Mouse (Mus musculus): ENCODE results near the gene Zfpl1.
"Not testable (repeated sequence)": the region's sequence is repeated elsewhere in the genome, so short reads cannot be mapped to it uniquely, and the experiment has no call there.

Zfpl1 gene

GRCm38 (mm10) chr19:6084478-6085248, at the start of gene Zfpl1, which contains the start of gene Cdca5:
Gene Zfpl1 (minus strand): TSS chr19:6084956.
Gene Cdca5 (plus strand): TSS chr19:6084983.
- DNase-seq (ENCODE audit: low read depth in 2 of 2, low spot score in 2 of 2) = peak; percentile 94 to 95

GRCm38 (mm10) chr19:6133197-6133596, 48.4 kb upstream of the Zfpl1 start:
- DNase-seq (ENCODE audit: low read depth in 2 of 2, low spot score in 2 of 2) = not testable (repeated sequence)

DNA sequence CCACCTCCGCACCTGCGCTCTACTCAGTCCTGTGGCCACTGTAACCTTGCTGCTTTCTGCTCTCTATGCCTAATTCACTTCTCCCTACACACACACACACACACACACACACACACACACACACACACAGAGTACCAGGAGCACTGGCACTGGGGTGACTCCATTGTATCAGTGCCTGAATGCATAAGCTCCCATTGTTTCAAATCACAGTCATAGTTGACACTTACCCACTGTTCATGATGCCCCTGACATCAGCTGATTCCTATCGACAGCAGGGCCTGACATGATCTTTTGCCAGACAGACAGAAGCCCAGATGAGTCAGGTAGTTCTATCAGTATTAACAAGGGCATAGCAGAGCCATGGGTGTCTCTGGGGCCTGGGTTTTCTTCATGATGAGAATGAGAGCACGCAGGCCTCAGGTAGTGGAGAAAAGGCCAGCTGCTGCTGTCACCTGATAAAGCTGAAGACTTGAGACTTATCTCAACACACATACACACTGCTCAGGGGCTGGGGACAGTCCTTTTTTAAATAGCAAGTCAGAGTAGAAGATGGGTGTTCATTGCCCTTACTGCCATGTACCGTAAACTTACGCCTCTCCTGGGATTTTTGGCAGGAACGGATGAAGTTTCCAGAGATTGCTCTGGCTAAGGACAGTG, 47.5 kb upstream of the Zfpl1 start:
- DNase-seq (ENCODE audit: low read depth in 2 of 2, low spot score in 2 of 2) = no peak

DNA sequence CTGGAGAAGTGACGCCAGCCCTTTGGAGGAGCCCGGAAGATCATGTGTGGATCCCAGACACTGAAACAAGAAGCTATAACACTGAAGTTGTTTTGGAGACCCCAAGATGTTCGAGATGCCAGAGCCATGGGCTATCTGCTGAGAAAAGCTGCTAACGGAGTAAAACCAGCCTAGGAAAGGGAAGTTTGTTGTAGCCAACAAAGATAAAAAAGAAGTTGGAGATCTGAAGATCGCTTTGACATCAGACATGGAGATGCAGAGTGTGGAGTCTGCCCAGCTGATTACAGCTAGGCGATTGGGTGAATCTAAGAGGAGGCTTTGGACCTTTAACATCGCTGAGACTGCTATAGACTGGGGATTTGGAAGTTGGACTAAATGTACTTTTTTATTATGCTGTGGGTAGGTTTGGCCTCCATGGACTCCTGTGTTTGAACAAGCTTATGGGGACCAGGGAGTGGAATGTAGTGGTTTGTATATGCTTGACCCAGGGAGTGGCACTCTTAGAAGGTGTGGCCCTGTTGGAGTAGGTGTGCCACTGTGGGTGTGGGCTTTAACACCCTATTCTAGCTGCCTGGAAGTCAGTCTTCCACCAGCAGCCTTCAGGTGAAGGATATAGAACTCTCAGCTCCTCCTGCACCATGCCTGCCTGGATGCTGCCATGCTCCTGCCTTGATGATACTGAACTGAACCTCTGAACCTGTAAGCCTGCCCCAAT, 45.8 kb upstream of the Zfpl1 start:
- not testable (repeated sequence) for DNase-seq (ENCODE audit: low read depth in 2 of 2, low spot score in 2 of 2)

DNA sequence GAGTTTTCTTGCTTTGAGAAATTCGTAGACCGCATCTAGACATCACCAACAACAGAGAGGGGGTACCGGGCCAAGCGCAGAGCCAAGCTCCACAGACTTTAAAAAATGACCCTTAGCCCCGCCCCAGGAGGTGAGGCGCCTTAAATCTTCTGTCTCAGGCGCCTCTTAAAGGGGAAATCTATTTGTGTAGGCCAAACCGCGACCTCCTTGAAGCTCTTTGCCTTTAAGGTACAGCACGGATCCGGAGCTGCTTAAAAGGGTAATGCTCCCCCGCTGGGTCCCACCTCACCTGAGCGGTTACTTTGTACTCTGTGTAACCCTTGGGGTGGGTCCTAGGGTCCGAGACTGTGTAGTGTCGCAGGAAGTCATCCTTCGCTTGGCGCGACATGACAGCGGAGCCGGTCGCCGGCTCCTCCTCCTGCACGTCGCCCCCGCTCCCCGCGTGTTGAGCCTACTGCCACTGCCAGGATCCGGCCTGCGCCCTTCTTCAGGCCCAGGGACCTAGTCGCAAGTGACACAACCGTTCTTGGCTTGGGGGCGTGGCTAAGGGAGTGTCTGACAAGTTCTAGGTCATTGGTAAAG, 43.1 kb upstream of the Zfpl1 start, which contains the start of gene Snx15:
Gene Snx15, minus strand, starts transcription at position 545 of the 582 bp plus-strand sequence.
- DNase-seq (ENCODE audit: low read depth in 2 of 2, low spot score in 2 of 2) = peak; percentile 95 to 97

DNA sequence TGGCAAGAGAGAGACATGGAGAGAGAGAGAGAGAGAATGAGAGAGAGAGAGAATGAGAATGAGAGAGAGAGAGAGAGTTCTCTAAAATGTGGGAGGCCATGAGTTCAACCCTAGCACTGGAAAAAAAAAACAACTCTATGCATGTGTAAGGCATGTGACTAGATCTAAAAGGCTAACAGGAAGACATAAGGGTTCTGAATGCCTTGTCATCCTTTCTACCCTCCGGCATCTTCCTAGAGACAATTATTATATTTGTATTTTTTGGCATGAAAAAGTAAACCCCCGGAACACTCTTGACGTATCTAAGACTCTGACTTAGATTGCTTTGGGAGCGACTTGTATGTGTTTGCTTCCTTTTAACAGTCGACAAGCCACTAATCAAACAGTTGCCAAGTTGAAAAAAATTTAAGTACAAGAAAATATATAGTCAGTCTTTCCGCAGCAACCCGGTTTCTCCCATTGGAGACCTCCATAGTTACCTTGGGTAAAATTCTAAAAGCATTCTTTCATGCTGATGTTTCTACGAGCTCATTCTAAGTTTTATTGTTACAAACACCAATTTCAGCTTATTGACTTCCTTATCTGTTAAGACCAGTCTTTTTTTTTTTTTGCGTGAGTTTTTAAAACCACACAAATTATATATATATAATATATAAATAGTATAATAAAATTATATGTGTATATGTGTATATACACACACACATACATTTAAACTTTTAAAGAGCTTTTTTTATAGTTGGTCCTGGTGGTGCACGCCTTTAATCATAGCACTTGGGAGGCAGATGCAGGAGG, 42.2 kb upstream of the Zfpl1 start:
- no peak for DNase-seq (ENCODE audit: low read depth in 2 of 2, low spot score in 2 of 2)

GRCm38 (mm10) chr19:6126289-6126688, 41.5 kb upstream of the Zfpl1 start:
- peak; percentile 62 to 71 for DNase-seq (ENCODE audit: low read depth in 2 of 2, low spot score in 2 of 2)

- DNase-seq (ENCODE audit: low read depth in 2 of 2, low spot score in 2 of 2) = no peak
Observed at GRCm38 (mm10) chr19:6124898-6125297, 40.1 kb upstream of the Zfpl1 start.

GRCm38 (mm10) chr19:6123330-6123729, 38.6 kb upstream of the Zfpl1 start:
- no peak for DNase-seq (ENCODE audit: low read depth in 2 of 2, low spot score in 2 of 2)

DNA sequence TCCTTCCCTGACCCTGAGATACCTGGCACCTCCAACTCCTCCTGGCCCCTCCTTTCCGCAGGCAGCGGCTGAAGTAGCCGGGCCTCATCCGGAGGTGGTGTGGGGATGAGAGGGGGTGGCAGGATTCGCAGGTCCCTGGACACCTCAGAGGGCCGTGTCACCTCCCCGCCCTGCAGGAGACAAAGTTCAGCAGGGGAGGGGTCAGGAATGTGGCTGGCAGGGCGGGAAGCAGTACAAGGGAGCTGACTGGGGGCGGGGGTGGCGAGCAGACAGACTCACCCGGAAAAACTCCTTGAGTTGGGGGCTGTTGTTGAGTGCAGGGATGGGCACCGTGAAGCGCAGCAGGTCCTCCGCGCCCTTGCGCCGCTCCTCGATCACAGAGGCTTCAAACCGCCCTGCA, 37.0 kb upstream of the Zfpl1 start:
- no peak for DNase-seq (ENCODE audit: low read depth in 2 of 2, low spot score in 2 of 2)

DNA sequence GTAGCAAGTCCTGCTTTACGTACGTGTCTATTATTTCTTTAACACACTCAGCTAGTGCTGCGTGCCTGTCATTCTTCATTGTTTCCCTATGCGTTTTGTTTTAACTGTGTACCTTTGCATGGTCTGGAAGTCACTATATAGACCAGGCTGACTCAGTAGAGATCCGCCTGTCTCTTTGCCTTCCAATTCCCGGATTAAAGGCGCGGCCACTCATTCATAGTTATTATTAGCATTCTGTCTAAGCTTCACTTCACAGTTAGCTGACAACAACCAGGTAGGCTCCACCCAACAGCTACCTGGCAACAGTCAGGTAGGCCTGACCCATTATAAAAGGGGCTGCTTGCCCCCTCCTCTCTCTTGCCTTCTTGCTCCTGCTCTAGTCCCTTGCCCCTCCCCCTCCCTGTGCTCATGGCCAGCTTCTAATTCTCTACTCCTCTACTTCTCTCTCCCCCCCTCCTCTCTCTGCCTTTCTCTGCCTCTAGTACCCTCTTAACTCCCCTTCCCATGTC, 34.0 kb upstream of the Zfpl1 start:
- no peak for DNase-seq (ENCODE audit: low read depth in 2 of 2, low spot score in 2 of 2)

DNA sequence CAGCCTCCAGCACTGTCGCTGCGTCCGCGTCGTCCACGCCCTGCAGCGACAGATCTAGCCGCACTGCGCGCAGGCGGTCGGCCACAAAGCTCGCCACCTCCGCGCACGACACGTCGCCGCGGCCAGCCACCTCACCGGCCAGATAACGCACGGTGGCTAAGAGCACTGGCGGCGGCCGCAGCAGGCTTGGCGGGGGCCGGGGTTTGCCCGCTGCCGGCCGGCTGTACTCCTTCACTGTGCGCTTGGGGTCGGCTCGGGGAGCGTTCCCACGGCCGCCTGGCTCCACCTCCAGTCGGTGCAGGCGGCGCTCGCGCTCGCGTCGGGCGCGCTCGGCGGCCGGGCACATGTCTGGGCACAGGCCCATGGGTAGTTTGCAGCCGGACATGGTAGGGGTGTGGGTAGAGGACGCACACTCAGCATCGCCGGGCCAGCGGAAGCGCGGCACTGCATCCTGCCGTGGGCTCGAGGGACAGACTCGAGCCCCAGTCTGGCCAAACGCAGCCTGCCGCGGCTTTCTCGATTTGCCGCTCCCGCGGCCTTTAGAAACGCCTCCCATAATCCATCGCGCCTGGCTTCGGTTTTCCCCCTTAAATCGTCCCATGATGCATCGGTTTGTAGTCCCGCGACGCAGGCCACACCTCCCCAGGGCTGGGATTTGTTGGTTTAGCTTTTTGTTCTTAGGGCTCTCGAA, 33.4 kb upstream of the Zfpl1 start, which contains the start of gene Sac3d1:
Gene Sac3d1, minus strand, starts transcription at position 665 of the 691 bp plus-strand sequence.
- peak; percentile 77 to 84 for DNase-seq (ENCODE audit: low read depth in 2 of 2, low spot score in 2 of 2)

- peak in 1 of 2 experiments; percentile 11 for DNase-seq (ENCODE audit: low read depth in 2 of 2, low spot score in 2 of 2)
Observed at GRCm38 (mm10) chr19:6117346-6117985, 32.7 kb upstream of the Zfpl1 start.

DNA sequence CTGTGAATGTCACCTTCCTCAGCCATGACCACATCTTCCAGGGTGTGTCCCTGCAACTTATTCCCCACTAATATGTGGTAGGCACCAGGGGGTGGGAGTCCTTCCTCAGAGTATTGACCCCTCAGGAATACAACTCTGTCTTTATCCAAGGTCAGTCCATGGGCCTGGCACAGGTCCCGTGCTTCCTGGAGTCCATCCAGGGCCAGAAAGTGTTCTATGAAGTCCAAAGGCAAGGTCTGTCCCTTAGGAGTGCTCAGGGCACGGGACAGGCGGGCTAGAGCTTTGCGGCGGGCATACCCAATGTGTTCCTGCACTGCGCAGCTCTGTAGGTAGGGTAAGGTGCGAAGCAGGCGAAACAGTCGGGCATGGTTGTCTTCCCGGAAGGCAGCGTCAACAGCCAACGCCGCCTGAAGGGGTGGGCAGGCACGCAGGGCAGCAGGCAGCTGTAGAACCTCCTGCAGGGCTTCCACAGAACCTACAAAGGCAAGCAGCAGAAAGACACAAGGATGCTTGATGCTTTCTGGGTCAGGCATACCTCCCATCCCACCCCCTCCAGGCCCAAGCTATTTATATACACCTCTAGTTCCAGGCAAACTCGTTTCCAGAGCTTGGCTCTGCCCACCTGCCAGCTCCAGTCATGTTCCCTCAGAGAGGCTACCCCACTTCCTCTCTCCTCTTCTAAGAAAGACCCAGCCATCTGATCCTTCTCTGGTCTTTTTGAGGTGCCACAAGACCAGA, 31.5 kb upstream of the Zfpl1 start:
- DNase-seq (ENCODE audit: low read depth in 2 of 2, low spot score in 2 of 2) = no peak

DNA sequence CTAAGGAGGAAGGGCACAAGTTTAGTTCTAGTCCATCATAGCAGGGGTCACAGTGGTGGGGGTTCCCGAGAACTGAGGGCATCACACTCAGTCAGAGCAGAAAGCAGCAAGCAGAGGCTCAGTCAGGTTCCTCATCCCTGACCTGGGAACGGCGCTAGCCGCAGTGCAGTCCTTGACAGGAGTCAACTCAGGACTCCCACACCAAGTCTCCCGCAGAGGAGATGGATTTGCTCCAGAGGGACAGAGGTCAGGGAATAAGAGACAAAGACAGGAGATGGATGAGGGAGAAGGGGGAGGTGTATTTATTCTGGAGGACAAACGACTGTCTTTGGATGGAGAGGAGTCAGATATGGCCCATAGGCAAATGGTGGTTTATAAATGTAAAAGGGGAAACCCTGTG, 28.4 kb upstream of the Zfpl1 start:
- DNase-seq (ENCODE audit: low read depth in 2 of 2, low spot score in 2 of 2) = no peak

DNA sequence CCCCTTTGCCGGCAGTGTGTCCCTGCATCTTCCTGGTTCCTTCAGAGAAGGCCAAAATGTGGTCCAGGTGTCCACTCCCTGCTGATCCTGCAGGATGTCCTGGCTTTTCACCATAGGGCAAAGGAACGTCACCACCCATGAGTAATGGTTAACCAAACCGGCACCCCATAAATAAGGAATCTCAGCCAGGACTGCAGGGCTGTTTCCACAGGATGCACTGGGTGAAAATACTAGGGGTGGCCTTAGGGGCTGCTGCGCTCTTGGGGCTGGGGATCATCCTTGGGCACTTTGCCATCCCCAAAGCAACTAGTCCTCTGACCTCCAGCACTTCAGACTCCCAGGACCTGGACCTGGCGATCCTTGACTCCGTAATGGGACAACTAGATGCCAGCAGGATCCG, 20.8 kb upstream of the Zfpl1 start, which contains the start of gene Naaladl1:
Gene Naaladl1, plus strand, starts transcription at position 197 of the 400 bp plus-strand sequence.
- DNase-seq (ENCODE audit: low read depth in 2 of 2, low spot score in 2 of 2) = no peak

- no peak for DNase-seq (ENCODE audit: low read depth in 2 of 2, low spot score in 2 of 2)
Observed at GRCm38 (mm10) chr19:6104476-6104875, 19.7 kb upstream of the Zfpl1 start.

- DNase-seq (ENCODE audit: low read depth in 2 of 2, low spot score in 2 of 2) = no peak
Observed at GRCm38 (mm10) chr19:6102169-6102853, 17.6 kb upstream of the Zfpl1 start.

All from CD8-positive naive resting alpha-beta T cell, adult 2 months (primary cell).